Mouse (Mus musculus) urinary bladder, adult 18-20 months (tissue): ENCODE data around the gene Olfr1386.
"Not testable (repeated sequence)": the region's sequence is repeated elsewhere in the genome, so short reads cannot be mapped to it uniquely, and the experiment has no call there.

Experiments
- DNase-seq, 2 experiments: peaks; one replicate each; pipeline ENCODE4 v3.0.0; 2022; ENCODE audit warnings: low spot score in 2 of 2, mixed read lengths in 2 of 2

Olfr1386 gene

GRCm38 (mm10) chr11:49464746-49465145 lies at the start of gene Olfr1386:
Olfr1386 (plus strand) TSS chr11:49465046.
- not testable (repeated sequence) for DNase-seq

GRCm38 (mm10) chr11:49422767-49423166 lies 42.1 kb upstream of the Olfr1386 start, which contains the start of gene Olfr1389:
Olfr1389 (plus strand) TSS chr11:49423067.
- no peak for DNase-seq

- no peak for DNase-seq
Measured at GRCm38 (mm10) chr11:49425257-49425927, 39.5 kb upstream of the Olfr1386 start.

GRCm38 (mm10) chr11:49429641-49430040 lies 35.2 kb upstream of the Olfr1386 start:
- DNase-seq: no peak

- no peak for DNase-seq
Measured at GRCm38 (mm10) chr11:49436411-49436810, 28.4 kb upstream of the Olfr1386 start, which contains the start of gene Olfr1388. Olfr1388 (plus strand) TSS chr11:49436624.

GRCm38 (mm10) chr11:49455043-49455442 lies 9.8 kb upstream of the Olfr1386 start, which contains the start of gene Olfr1387:
Olfr1387 (plus strand) TSS chr11:49455343.
- DNase-seq: no peak

GRCm38 (mm10) chr11:49485973-49486372 lies 21.1 kb downstream of the Olfr1386 start:
- DNase-seq: no peak

GRCm38 (mm10) chr11:49488770-49489169 lies 23.9 kb downstream of the Olfr1386 start, which contains the start of gene Olfr1385:
Olfr1385 (plus strand) TSS chr11:49489070.
- not testable (repeated sequence) for DNase-seq

- no peak for DNase-seq
Measured at GRCm38 (mm10) chr11:49518086-49518485, 53.2 kb downstream of the Olfr1386 start.

- no peak for DNase-seq
Measured at GRCm38 (mm10) chr11:49519348-49519747, 54.5 kb downstream of the Olfr1386 start, which contains the start of gene Olfr1383. Olfr1383 (plus strand) TSS chr11:49519648.
